Mouse (Mus musculus): ENCODE data around the gene Mmp17.

Gene Mmp17

DNA sequence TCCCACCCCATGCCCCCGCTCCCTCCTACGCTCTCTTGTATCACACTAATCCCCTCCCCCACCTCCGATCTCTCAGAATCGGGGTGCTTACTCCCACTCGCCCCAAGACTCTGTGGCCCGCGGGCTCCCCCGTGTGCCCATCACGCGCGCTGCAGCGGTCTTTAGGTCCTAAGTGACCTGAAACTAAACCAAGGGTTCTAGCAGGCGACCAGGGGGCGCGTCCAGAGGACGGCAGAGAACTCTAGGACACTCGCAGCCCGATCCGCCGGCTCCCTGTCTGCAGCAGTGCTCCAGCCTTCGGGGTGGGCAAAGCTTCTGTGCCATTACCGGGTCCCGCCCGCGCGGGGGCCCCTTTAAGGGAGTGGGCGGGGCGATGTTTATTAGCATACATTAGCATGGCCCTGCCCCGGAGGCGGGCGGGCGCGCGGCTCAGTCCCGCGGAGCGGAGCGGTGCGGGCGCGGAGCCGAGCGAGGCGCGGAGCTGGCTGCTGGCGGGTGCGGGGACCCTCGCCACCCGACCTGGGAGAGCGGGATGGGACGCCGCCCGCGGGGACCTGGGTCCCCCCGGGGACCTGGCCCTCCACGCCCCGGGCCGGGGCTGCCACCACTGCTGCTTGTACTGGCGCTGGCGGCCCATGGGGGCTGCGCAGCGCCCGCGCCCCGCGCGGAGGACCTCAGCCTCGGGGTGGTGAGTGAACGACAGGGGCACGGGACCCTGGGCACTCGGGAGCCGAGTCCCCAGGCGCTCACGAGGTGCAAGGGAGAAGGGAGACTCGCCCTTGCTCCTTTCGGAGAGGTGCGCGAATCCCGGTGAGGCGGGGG is at the start of gene Mmp17:
Gene Mmp17, plus strand, starts transcription at position 409 of the 822 bp plus-strand sequence.
- peak; percentile 92 for DNase-seq

DNA sequence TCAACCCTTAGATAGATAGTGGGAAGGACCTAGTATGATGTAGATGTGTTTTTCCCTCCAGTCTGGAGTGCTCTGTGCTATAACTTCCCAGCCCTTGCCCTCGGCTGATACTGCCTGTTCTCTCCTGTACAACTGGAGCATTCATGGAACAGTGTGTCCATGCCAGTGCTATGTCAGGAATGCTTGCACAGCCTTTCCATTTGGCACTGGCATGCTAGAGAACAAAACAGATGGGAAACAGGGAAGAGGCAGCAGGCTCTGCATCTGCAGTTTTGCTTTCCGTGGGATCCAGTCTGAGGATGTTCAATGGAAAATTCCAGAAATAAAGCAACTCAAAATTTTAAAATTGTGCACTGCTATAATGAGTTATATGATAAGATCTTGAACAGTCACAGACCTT is 49.5 kb upstream of the Mmp17 start:
- no peak for DNase-seq

DNA sequence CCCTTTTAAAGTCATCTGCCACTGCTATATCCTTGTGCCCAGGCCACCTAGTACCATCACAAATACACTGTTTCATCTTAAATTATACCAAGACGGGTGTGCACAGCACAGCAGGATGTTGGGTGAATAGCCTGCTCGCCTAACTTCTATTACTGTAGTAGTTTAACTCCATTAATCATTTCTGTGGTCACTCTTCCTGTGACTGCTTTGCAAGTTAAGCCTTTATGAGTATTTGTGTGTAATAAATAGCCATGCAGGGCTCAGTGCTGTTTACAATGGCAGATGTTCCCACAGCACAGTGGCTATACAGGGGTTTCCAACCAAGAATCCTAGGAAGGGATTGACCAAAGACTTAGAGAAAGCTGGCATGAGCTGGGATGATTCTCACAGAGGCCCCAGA is 48.9 kb upstream of the Mmp17 start:
- no peak for DNase-seq

DNA sequence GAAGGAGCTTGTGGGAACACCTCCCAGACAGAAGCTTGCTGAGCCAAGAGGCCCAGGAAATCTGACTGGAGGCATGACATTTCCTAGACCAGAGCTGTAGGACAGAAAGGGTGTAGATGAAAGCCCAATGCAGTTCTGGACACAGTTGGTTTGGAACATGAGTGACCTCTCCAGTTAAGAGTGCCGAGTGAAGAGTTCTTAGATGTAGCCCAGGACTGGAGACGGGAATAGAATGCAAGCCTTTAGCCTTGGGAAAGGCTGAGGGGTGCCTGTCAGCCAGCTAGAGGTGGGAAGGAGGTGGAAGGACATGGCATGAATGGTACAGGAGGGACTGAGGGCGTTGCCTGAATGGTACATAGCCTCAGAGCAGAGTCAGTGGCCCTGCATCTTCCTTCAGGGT is 48.5 kb upstream of the Mmp17 start:
- no peak for DNase-seq

DNA sequence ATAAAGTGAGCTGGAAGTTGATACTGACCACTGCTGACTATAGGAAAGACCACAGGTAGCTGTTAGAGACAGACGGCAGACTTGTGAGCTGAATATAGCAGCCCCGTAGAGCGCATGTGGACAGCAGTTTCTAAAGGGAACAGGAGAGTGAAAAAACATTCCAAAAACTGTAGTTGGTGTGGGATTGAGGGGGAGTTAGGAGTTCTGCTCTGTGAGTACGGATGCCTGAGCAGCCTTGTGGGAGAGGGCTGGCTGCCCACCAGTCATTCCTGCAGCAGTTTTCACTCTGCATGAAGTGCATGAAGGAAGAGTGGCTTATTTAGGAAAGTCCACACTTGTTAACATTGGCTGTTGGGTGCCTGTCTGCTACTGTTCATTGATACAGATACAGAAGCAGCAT is 45.1 kb upstream of the Mmp17 start:
- no peak for DNase-seq

DNA sequence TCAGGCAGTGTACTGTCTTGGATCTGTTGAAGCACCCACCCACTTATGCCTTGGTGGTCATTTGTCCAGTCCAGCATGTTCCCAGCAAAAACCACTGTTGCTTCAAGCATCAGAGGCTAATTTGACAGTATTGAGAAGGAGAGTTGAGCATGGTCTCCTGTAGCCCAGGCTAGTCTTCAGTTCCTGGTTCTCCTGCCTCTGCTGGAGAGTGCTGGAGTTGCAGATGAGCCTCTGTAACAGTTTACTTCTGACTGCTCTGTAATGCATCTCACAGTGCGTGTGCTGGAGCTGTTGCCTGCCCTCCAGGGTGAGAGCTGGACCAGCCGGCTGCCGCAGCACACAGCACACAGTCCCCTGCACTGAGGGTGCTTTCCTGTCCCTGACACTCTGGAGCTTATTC is 41.7 kb upstream of the Mmp17 start:
- DNase-seq = peak in 1 of 2 experiments; percentile 21

DNA sequence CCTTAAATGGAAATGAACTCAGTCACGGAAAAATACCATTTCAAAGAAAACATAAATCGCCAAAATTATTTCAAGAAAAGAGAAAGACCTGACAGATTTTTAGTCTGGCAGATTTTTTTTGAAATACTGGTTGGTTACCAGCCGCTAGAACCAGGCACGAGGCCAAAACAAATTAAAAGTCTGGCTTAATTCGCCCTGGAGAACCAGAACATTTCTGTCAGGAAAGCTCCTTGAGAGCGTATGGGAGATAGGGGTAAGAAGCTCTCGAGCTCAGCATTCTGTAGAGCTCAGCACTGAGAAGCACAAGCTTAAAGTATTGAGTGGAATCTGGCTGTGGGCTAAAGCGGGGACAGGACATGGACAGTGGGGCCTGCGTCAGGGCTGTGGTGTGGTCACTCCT is 38.2 kb upstream of the Mmp17 start:
- DNase-seq = peak in 1 of 2 experiments; percentile 27

DNA sequence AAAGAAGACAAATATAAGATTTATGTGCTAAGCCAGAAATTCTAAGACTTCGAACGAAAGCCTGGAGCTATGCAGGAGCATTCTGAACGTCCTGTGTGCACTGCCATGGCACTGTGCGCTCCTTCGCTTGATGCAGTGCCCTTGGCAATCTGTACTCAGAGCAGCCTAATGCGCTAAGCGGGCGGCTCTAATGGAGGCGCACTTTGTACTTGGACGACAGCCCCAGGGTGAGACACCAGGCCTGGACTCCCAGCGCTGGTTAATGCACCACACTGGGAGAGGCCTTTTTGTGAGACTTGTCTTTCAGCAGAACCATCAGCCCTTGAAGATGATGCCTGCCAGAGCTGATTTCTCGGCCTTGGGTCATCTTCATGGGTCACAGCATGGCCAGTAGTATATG is 34.3 kb upstream of the Mmp17 start:
- no peak for DNase-seq

DNA sequence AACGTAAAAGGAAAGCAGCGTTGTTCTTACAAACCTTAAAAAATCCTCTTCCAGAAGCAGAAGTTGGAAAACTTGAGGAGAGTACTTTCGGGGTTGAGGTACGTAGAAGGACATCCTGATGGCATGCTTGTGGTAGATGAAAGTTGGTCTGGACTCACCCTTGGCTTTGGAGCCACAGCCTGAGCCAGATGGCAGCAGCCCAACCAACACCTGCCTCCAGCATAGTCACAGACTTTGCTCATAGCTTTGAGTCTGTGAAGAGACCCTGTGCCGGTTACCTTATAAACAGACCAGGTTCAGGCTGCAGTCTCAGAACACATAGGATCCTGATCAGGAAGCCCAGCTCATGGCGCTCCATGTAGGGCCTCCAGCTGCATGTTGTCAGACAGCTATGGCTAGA is 33.2 kb upstream of the Mmp17 start:
- peak in 1 of 2 experiments; percentile 30 for DNase-seq

DNA sequence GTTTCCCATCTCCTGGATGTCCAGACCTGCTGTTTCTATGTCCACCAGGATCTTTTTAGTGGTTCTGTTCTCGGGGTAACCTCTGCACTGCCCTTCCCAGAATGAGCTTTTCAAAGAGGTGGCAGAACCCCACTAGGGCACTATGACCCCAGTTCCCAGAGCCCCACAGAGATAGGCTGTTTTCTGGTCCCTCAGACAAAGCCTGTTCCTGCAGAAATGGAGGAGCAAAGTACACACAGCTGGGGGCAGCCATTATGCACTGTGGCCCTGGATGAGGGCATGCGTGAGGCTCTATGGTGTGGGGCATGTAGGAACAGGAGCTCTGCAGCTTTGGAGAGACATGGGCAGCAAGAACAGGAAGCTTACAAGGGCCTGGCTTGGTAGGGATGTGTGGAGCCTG is 32.0 kb upstream of the Mmp17 start:
- DNase-seq = no peak

DNA sequence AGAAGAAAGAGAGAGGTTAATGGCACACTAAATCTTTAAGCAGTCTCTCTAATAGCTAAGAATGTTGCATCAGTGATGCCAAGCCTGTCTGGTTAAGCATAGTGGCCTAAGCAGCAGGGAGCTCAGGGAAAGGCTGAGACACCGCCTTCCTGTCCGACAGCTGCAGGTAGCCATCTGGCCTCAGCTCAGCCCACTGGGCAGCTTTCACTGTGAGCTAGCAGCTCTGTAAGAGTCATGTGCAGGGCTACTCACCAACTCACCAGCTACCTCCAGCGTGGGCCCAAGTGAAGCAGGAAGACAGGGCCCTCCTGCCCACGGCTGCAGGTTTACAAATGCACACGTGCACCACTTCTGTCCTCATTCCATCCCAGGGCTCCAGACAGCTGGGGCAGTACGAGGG is 30.3 kb upstream of the Mmp17 start:
- DNase-seq = no peak

DNA sequence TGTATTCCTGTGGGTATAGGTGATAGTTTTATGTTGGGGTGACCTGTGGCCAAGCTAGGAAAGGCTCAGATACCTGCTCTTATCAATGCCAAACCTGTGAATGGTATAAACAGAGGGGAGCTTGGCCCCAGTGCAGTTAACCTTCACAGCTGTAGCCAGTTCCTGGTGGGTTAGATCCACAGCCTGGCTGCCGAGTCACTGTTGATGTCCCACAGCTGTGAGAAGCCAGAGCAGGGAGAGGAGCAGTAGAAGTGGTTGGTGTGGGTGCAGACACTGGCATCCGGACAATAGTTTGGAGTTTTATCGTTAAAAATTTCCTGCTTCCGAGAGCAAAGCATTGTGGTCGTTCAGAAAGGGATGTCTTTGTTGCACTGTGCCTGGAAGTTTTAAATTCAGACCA is 25.4 kb upstream of the Mmp17 start:
- DNase-seq = no peak

DNA sequence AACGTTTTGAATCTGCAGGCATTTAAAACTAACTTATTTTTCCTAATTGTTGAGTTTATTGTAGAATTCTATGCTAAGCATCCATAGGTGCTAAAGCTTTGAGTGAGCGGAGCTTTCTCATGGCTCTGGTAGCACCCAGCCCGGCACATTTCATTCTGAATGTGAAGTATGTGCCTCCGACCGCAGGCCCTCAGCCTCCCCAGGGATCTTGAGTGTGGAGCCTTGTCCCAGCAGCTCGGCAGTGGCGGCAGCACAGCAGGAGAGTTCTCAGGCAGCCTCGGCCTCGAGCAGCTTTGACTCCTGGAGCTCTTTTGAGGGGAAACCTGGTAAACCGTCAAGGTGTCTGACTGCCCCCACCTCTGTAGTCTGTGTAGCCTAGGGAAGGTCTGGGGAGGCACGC is 24.7 kb upstream of the Mmp17 start:
- no peak for DNase-seq

DNA sequence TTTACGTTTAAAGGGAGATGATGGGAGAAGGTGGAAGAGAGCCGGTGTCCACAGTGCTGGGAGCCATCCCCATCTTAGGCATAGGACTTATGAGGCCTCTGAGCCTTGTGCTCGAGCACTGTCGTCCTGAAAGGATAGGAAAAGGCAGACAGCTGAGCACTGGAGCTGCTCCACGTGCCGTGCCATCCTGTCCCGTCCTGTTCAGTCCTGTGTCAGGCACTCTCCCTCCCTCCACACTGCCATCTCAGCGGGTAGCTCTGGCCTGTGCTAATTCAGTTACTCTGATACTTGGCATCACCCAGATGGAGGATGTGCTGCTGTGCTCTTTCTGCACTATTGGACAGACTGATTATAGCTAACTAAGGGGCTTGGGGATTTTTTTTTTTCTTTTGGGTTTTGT is 21.6 kb upstream of the Mmp17 start:
- DNase-seq = no peak

DNA sequence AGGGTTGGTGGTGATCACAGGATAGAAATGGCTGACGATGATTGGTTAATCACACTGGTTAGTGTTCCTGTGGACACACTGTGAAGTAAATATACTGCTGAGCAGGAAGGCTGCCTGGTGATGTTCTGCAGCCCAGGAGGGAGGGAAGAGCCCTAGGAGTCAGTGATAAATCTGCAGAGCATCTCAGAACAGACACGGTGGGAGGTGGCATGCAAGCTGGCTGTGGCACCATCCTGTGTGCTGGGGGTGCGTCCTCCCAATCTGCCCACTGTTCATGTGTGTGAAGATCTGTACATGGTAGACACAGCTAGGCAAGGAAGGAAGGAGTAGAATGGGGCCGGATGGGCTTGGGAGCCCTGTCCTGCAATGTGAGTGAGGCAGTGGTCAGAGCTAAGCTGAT is 15.4 kb upstream of the Mmp17 start:
- no peak for DNase-seq

DNA sequence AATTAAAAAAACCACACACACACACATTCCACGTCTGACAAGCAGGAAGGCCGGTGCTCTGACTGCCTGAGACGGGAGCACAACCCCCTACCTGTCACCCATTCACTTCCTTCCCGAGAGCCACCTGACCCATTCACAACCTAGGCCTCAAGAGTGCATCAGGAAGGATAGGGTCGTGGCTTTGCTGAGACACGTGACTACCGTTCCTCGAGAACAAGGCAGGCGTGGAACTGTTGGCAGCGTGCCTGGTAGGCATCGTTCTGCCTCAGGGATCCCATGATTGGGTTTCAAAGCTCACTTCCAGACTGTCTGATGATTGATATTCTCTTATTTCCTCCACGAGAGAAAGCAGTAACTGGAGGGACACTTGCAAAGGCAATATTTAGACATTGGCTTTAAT is 5.8 kb upstream of the Mmp17 start:
- DNase-seq = peak; percentile 36 to 46

DNA sequence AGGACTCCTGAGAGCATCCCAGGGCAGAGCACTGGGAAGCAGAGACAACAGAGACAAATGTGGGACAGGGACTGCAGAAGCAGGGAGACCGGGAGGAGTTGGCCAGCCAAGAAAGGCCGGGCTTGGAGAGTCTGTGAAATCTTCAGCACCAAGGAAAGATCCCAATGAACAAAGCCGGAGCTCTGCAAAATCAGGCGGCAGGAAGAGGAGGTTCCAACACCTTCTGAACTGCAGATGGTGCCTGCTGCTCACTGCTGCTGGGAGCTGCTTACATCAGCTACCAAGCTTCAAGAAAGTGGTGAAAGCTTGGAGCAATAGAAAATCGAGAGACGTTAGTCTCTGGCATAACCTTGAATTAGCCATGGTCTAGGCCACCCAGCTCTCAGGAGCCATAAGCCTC is 3.9 kb upstream of the Mmp17 start:
- no peak for DNase-seq

DNA sequence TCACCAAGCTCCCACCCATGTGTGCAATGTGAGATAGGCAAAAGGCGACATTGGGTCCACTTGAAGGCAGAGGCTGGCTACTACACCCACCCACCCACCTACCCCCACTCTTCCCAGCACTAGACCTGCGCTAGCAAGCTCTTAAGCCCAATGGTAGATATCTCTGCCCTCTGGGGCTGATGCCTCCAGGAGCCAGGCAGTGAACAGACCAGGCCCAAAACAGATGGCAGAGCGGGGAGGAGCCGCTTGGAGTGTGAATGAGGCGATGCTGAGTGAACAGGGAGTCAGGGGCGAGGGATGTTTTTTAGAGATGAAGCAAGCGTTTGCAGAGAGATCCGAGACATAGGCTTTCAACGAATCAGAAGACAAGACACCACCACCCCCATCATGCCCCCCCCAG is 3.4 kb upstream of the Mmp17 start:
- DNase-seq = no peak

DNA sequence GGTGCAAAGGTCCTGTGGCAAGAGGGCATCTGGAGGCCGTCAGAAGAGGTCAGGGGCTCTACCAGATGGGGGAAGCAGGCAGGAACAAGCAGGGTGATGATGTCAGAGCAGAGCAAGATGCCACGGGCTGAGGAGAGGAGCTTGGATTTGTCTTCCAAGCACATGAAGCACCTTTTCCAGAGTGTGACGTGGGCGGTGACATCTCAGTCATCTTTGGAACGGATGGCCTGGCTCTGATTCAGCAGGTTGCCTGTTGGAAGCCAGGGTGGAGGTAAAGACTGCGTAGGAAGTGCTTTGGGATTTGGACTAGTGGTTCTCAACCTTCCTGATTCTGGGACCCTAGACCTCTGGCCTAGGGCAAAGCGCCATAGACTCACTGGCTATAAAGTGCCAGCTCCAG is 3.0 kb upstream of the Mmp17 start:
- no peak for DNase-seq

DNA sequence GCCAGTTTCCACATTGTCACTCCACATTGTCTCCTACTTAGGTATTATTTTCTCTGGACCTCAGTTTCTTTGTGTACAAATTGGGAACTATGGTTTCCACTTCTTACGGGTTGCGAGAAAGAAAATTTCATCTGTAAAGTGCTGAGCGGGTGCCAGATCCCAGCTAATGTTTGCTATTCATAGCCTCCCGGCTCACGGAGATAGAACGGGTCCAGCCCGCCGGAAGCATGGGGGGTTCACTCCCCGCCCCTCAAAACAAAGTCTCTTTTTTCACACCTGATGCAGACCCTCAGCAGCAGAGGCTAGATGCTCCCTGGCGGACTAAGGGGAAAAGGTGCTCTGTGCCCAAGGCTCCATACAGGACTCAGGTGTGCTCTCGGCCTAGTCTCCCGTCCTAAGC is 638 bp upstream of the Mmp17 start:
- DNase-seq = no peak

DNA sequence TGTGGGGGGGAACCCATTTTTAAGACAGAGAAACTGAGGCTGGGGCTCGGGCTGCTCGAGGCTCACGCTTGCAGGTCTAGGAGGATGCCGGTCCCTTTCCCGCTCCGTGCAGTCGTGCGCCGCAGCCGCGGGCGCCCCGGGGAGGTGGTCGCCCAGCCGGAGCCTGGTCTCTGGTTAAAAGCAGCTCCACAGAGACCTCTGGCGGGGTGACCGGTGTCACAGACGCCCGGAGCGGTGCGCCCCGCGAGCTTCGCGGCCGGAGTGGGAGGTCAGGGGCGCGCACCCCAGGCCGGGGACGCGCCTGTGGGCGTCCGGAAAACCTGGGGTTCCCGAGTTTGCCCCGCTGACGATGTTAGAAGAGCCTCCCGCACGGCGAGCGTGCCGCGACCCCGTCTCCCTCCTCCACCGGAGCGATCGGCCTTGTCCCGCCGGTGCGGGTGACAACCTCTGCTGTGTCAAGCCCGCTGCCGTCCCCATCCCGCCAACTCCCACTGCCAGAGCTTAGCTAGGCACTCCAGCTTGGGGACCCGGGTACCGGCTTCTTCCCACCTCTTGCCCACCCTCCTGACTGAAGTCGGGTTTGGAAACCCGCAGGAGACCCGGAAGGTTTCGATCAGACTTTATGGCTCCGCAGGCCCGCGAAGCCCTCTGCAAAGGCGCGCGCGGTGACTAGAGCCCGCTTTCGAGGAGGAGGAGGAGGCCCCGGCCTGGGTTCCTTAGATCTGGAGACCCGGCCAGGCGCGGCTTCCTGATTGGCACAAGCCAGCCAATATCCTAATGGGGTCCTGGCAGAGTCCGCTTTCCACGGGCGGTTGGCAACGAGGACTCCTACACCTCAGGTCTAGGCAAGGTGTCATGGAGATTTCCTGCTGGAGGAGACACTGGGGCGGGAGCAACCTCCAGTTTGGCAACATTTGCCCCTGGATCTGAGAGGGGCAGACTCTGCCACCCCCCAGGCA is 893 bp downstream of the Mmp17 start:
- DNase-seq = peak; percentile 61 to 65

DNA sequence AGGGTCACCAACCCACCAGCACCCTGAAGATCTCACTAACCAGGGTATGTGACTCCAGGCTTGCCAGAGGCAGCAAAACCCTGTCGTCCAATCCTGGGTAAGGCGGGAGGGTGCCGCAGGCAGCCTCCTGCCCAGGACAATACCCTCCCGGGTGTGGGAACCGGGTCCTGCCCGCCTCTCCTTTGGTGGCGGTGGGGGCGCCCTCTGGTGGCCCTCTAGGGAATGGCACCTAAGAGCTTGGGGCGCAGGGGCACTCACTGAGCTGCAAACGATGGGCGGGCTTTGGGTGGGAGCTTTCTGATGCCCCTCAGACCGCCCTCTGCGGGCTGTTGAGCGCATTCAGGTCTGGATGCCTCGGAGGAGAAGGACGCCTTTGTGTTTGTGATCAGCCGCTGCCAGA is 2.0 kb downstream of the Mmp17 start:
- peak; percentile 93 to 94 for DNase-seq

DNA sequence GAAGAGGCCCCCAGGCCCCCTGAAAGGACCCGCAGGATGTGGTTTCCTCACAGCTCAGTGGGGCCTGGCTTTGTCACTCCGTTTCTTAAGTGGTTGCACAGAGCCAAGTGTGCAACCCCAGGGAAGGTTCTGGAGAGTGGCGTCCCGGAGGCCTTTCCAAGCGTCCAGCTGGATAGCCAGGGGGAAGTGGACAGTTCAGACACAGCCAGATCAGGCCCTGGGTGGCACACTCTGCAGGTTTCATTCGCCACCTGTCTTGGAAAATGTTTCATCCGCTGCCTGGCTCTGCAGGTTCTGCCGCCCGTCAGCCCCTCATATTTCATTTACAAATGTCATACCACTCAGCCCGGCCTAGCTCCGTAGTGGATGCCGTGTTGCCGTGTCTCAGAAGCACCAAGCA is 2.5 kb downstream of the Mmp17 start:
- no peak for DNase-seq

DNA sequence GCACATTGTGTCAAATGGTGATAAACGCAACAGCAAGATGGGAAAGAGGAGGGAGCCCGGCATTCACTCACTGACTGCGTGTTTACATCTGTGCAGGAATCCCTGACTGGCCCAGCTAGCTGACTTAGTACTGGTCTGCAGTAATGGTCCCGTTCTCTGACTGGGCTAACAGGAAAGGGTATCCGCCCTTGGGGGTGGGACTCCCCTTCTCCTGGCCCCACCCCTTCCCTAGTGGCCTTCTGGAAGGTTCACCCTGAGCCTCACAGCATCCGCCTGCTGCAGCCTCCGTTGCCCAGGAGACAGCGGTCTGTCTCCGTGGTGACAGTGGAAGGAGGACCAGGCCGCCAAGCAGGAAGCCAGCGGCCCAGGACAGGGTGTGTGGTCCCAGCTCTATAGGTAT is 6.9 kb downstream of the Mmp17 start:
- DNase-seq = no peak

All from cerebellum, postnatal 10 days (tissue).